ENCODE assay signal across 18 mouse cellular contexts in the genomic region with DNA sequence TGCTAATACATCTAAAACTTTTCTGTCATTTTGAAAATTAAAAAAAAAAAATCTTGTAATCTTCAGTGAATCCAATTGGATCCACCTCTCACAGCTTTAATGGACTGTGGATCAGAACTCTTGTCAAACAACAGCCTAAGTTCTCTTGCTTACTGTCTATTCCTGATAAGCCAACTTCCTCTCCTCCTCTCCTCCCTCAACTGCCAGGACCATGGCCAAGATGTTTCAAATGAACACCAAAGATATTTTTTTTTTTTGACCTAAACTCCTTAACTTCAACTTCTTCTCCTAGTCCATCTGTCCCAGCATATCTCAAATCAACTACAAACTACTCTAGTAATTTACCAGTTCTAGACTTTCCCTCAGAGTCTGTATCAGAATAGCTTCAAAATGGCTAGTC.
DNase-seq lines count a peak whose midpoint lies in the region; TF ChIP-seq lines count a peak whose summit lies in the region.
"Had no signal": no experiment of that assay in that cellular context is flagged by ENCODE, and none has a peak within 500 bp of the region (broad histone marks: within the 10 kb centered on the region; RNA-seq: fewer than 3 reads in every experiment).

No protein-coding gene starts in this region.

- H3K79me2 ChIP-seq in MEL (ENCODE audit: control insufficient read depth, insufficient read depth, low read length, poor library complexity) = no peaks in the 10 kb centered on the region

- no peak overlapping the region for H3K4me3 ChIP-seq in MEL (ENCODE audit: control insufficient read depth in 1 of 2, insufficient read depth in 1 of 2, low read depth in 2 of 2, low read length in 2 of 2)

- no peak for TF ChIP-seq POLR2A in MEL (IDR thresholded peaks at IDR 0.05; ENCODE audit: control insufficient read depth in 1 of 2, insufficient read depth in 1 of 2, low read depth in 1 of 2, low read length in 2 of 2, poor library complexity in 1 of 2)

- no peak for TF ChIP-seq CTCF in MEL (IDR thresholded peaks at IDR 0.05 in 2 of 3, conservative IDR thresholded peaks at IDR 0.05 in 1 of 3; ENCODE audit: control insufficient read depth in 1 of 3, insufficient read depth in 1 of 3, low read depth in 2 of 3, low read length in 3 of 3, poor library complexity in 1 of 3, severe bottlenecking in 1 of 3)

- DNase-seq in MEL (ENCODE audit: low read depth, low spot score) = peak; percentile 51
- DNase-seq in MEL-GATA-1-ER (ENCODE audit: extremely low read depth, low read depth) = peak; percentile 13
- DNase-seq in embryo, embryonic 9.5 days (ENCODE audit: extremely low spot score) = no peak
- DNase-seq in heart, postnatal 25 days (ENCODE audit: low spot score) = no peak
- DNase-seq: adrenal gland, adult 2 months; adrenal gland, adult 8-10 months; adrenal gland, postnatal 10 days; adrenal gland, postnatal 14 days; adrenal gland, postnatal 25 days; adrenal gland, postnatal 36 days; B cell, adult 2 months; cerebellum, adult 11 months; cerebellum, adult 11-12 months; cerebellum, adult 18-20 months; cerebellum, adult 2 months; cerebellum, adult 8-10 months had no signal

- intact Hi-C loops in heart, postnatal 25 days (cut with DNase I) = no loop called here

- no peaks in the 10 kb centered on the region for H3K36me3 ChIP-seq in MEL (ENCODE audit: control insufficient read depth in 1 of 2, insufficient read depth in 2 of 2, low read length in 2 of 2)
- H3K36me3 ChIP-seq: G1E had no signal

- peaks cover 0 to 3% of the 10 kb centered on the region in 2 experiments; a peak in 1 of 4 replicates for H3K4me1 ChIP-seq in MEL (ENCODE audit: control insufficient read depth in 1 of 2, insufficient read depth in 2 of 2, low read length in 2 of 2)

- H3K9ac ChIP-seq in MEL (ENCODE audit: control insufficient read depth, low read depth, low read length, poor library complexity, severe bottlenecking) = no peak overlapping the region

- H3K9me3 ChIP-seq in MEL (replicated peaks; ENCODE audit: insufficient read depth, low read length) = no peaks in the 10 kb centered on the region
- H3K9me3 ChIP-seq: G1E had no signal

- no peak for TF ChIP-seq RAD21 in MEL (IDR thresholded peaks at IDR 0.05; ENCODE audit: low read depth, low read length)

- peak; percentile 66 to 79 for TF ChIP-seq EP300 in MEL (IDR thresholded peaks at IDR 0.05; ENCODE audit: low read depth in 1 of 2, low read length in 2 of 2)

- H3K27me3 ChIP-seq in MEL (ENCODE audit: control insufficient read depth in 1 of 2, insufficient read depth in 2 of 2, low read length in 2 of 2) = no peaks in the 10 kb centered on the region
- H3K27me3 ChIP-seq: CH12.LX had no signal

- H3K27ac ChIP-seq in MEL (ENCODE audit: control insufficient read depth, low read depth, low read length) = no peak overlapping the region

TF ChIP-seq in MEL, 35 proteins besides CTCF, POLR2A, EP300 and RAD21:
- TF ChIP-seq GATA1 (IDR thresholded peaks at IDR 0.05; ENCODE audit: low read depth, low read length) = peak; percentile 46
- 0 out of 2 replicates have a peak, but pooled peaks have one; percentile 61 for TF ChIP-seq ZNF384 (IDR thresholded peaks at IDR 0.05; ENCODE audit: low read depth, low read length)
- no peak for TF ChIP-seq ZC3H11A (IDR thresholded peaks at IDR 0.05; ENCODE audit: low read depth, low read length)
- TF ChIP-seq TCF12 (IDR thresholded peaks at IDR 0.05; ENCODE audit: low read depth, low read length) = peak; percentile 67; the same call in 1 of the 2 replicates
- peak; percentile 54; the same call in 1 of the 2 replicates for TF ChIP-seq MYB (IDR thresholded peaks at IDR 0.05; ENCODE audit: low read depth, low read length)

Comparison
In these comparisons a context has a peak if more than half of its experiments do, and no peak if none do; other contexts are left out.
1. DNase-seq: peak in MEL (single experiment) and MEL-GATA-1-ER (single experiment); none in embryo, embryonic 9.5 days (single experiment) and heart, postnatal 25 days (single experiment).